Mouse (Mus musculus) liver, embryonic 13.5 days (tissue): ENCODE data around the gene Tango6. TPM values are rescaled to one million over a fixed set of nuclear protein-coding genes. Genes with fewer than 3 reads are reported as not detected.

Experiments
- ATAC-seq: fragments of 200-750 bp; cut with Nextera tagmentation; 2 replicates; pipeline ENCODE4 v1.8.0; 2017; ENCODE audit warnings: low read depth, mild to moderate bottlenecking, moderate number of reproducible peaks, moderate library complexity
- DNase-seq: peaks from one replicate; pipeline ENCODE4 v3.0.0; 2022
- H3K27ac ChIP-seq: fragments of 300-500 bp; sonication (generic); 2 replicates; pipeline ENCODE4 v1.5.1; 2015; ENCODE audit warnings: moderate library complexity, mild to moderate bottlenecking, inconsistent platforms
- H3K27me3 ChIP-seq: fragments of 300-500 bp; sonication (generic); 2 replicates; pipeline ENCODE4 v1.6.1; 2015; ENCODE audit warnings: mild to moderate bottlenecking, inconsistent platforms
- H3K36me3 ChIP-seq: fragments of 300-500 bp; sonication (generic); 2 replicates; pipeline ENCODE4 v1.6.1; 2015; ENCODE audit warnings: mild to moderate bottlenecking, inconsistent platforms
- H3K4me1 ChIP-seq: fragments of 300-500 bp; sonication (generic); replicated peaks from 2 replicates; pipeline ENCODE4 v1.6.1; 2015; ENCODE audit warnings: inconsistent platforms
- H3K4me2 ChIP-seq: fragments of 300-500 bp; sonication (generic); 2 replicates; pipeline ENCODE4 v1.6.1; 2015; ENCODE audit warnings: inconsistent platforms, mild to moderate bottlenecking, moderate library complexity
- H3K4me3 ChIP-seq: fragments of 300-500 bp; sonication (generic); replicated peaks from 2 replicates; pipeline ENCODE4 v1.5.1; 2015; ENCODE audit warnings: mild to moderate bottlenecking, inconsistent platforms
- H3K9ac ChIP-seq: fragments of 300-500 bp; sonication (generic); 2 replicates; pipeline ENCODE4 v1.6.1; 2015; ENCODE audit warnings: mild to moderate bottlenecking, inconsistent platforms
- H3K9me3 ChIP-seq: fragments of 300-500 bp; sonication (generic); replicated peaks from 2 replicates; pipeline ENCODE4 v1.6.1; 2016; ENCODE audit warnings: inconsistent platforms
- WGBS: fragments of 180-500 bp; shearing (Covaris S2); methylation state at CpG from one replicate; pipeline ENCODE4 v1.1.7; 2015; ENCODE audit not compliant: insufficient replicate concordance; 5-methylcytosine and 5-hydroxymethylcytosine counted together
- polyA plus RNA-seq: library from polyadenylated mRNA; unstranded; fragments of >200 nt; fragmentation: Nextera tagmentation; extraction: Ambion mirVana; gene quantifications from 2 replicates; pipeline ENCODE4 v1.2.1, GENCODE M21; 2015

The Tango6 gene
- 3.8 and 4.5 TPM in 2 replicates for polyA plus RNA-seq

GRCm38 (mm10) chr8:106682971-106683668, at the start of gene Tango6:
TSS of gene Tango6 (plus strand) at chr8:106683068.
- Histone ChIP-seq H3K36me3 (no peaks in the 10 kb centered on the region), H3K9me3 (no peaks in the 10 kb centered on the region), H3K4me3 (peak within 1 kb of the TSS; percentile 81), H3K4me2 (peak within 1 kb of the TSS; percentile 71), H3K9ac (peak within 1 kb of the TSS; percentile 80), H3K27ac (peak within 1 kb of the TSS; percentile 82), H3K27me3 (no peaks in the 10 kb centered on the region), H3K4me1 (peaks cover 18% of the 10 kb centered on the region)
- ATAC-seq (peak; percentile 92), DNase-seq (peak; percentile 74)
- WGBS: 1% methylated on average over 49 of the region's 50 CpGs

DNA sequence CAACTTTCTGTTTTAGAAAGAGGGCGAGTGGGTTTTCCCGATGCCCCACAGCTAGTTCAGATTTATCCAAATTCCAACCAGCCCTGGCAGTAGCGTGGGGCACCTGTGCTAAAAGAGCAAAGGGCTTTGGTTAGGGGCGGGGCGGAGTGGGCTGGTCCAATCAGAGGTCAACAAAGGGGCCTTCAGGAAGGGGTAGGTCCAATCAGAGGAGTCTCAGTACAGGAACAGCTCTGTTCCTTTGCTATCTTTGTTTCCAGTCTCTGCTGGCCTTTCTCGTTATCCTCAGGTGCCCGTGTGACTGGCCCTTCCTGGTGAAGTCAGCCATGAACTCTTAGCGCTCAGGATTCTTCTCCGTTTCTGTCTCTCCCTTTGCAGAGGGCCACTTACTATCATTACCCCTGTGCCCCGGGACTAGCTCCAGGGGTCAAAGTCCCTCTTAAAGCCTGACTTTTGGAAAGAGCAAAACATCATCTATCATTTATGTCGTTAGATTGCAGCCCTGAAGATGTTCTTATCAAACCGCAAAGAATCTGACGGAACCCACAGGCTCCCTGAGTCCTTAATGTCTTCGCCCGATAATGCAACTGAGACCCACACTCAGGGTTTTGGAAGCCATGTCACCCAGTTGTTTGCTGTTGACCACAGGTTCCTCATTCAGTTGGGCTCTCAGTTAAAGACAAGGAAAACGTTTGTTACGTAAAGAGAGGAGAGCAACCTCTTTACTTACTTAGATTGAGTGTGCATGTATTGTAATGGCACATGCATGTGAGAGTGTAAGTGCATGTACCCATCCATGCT, 49.3 kb upstream of the Tango6 start:
- Histone ChIP-seq H3K4me1 (peaks cover 34% of the 10 kb centered on the region), H3K4me3 (no peak overlapping the region), H3K36me3 (no peaks in the 10 kb centered on the region), H3K9ac (no peak overlapping the region), H3K4me2 (peak overlapping the region; percentile 36; the same call in 1 of the 2 replicates), H3K27ac (no peak overlapping the region), H3K27me3 (no peaks in the 10 kb centered on the region), H3K9me3 (no peaks in the 10 kb centered on the region)
- 32% methylated on average over 17 of the region's 17 CpGs for WGBS
- DNase-seq (no peak), ATAC-seq (peak; percentile 79)

DNA sequence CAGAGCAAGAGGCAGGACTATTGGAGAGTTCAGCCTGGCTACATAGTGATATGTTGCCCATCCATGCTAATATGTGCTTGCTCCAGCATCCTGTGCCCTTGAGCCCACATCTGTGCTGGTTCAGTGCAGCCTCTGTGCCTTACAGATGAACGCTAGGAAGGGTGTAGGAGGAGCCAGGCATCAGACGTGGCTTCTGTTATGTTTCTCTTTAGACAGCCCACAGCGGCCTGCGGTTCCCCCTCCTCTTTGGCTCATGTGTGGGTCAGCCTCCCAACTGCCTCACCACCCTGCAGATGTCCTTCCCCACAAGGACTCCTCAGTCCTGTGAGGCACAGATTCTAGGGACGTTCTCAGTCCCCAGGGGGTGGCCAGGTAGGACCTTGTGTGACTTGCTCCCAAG, 47.6 kb upstream of the Tango6 start:
- Histone ChIP-seq H3K27me3 (no peaks in the 10 kb centered on the region), H3K4me3 (no peak overlapping the region), H3K4me1 (peaks cover 34% of the 10 kb centered on the region), H3K36me3 (no peaks in the 10 kb centered on the region), H3K27ac (no peak overlapping the region), H3K4me2 (no peak overlapping the region), H3K9ac (no peak overlapping the region), H3K9me3 (no peaks in the 10 kb centered on the region)
- no peak for ATAC-seq
- 33% methylated on average over 5 of the region's 5 CpGs for WGBS
- no peak for DNase-seq

DNA sequence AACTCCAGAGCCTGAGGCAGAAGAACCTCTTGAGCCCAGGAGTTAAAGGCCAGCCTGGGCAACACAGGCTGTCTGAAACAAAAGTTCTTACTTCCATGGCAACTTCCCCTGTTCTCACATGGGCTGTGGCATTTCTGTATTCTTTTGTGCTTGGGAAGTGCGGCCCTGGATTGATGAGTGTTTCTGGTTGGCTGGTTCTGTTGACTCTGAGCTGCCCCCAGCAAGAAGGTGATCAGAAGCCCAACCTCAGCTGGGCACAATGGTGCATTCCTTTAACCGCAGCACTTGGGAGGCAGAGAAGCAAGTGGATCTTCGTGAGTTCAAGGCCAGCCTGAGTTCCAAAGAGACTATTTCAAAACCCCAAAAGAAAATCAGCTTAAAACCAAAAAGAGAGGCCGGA, 45.4 kb upstream of the Tango6 start:
- ATAC-seq: no peak

GRCm38 (mm10) chr8:106638768-106639295, 44.0 kb upstream of the Tango6 start:
- no peak for ATAC-seq
- no peak overlapping the region for H3K4me2 ChIP-seq
- no peak for DNase-seq

More for the DNA sequence above, 45.4 kb upstream of the Tango6 start:
- peaks cover 34% of the 10 kb centered on the region for H3K4me1 ChIP-seq
- DNase-seq: no peak
- H3K9ac ChIP-seq: no peak overlapping the region
- no peaks in the 10 kb centered on the region for H3K36me3 ChIP-seq
- WGBS: 67% methylated on average over 4 of the region's 4 CpGs
- H3K4me3 ChIP-seq: no peak overlapping the region
- H3K27ac ChIP-seq: no peak overlapping the region
- H3K4me2 ChIP-seq: no peak overlapping the region
- H3K9me3 ChIP-seq: no peaks in the 10 kb centered on the region
- no peaks in the 10 kb centered on the region for H3K27me3 ChIP-seq

DNA sequence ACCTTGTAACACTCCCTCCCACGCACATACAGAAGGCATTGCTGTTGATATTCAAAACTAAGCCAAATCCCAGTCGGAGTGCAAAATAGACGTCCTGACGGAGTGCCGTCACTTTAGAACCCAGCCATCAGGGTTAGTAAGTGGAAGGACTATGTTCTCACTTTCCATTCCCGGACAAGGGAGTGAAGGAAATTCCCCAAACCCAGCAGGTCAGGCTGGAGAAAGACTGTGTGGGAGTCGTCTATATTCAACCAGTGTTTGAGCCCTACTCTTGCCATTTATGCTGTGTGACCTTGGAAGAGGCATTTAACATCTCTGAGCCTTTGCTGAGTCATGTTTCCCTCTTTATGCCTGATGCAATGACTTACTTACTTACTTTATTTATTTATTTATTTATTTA, 42.7 kb upstream of the Tango6 start:
- Histone ChIP-seq H3K27ac (no peak overlapping the region), H3K9ac (no peak overlapping the region), H3K27me3 (no peaks in the 10 kb centered on the region), H3K36me3 (no peaks in the 10 kb centered on the region), H3K4me2 (no peak overlapping the region), H3K4me1 (peaks cover 16% of the 10 kb centered on the region), H3K9me3 (no peaks in the 10 kb centered on the region), H3K4me3 (no peak overlapping the region)
- 73% methylated on average over 7 of the region's 7 CpGs for WGBS
- DNase-seq (no peak), ATAC-seq (no peak)

More at GRCm38 (mm10) chr8:106638768-106639295, 44.0 kb upstream of the Tango6 start:
- Histone ChIP-seq H3K36me3 (no peaks in the 10 kb centered on the region), H3K27me3 (no peaks in the 10 kb centered on the region), H3K9ac (no peak overlapping the region), H3K4me1 (peaks cover 23% of the 10 kb centered on the region), H3K4me3 (no peak overlapping the region), H3K27ac (no peak overlapping the region), H3K9me3 (no peaks in the 10 kb centered on the region)
- WGBS: 74% methylated on average over 7 of the region's 7 CpGs

GRCm38 (mm10) chr8:106640921-106641320, 41.9 kb upstream of the Tango6 start:
- no peaks in the 10 kb centered on the region for H3K27me3 ChIP-seq
- H3K4me3 ChIP-seq: no peak overlapping the region
- 64% methylated on average over 5 of the region's 5 CpGs for WGBS
- no peak overlapping the region for H3K4me2 ChIP-seq
- DNase-seq (no peak), ATAC-seq (no peak)
- H3K4me1 ChIP-seq: peaks cover 9% of the 10 kb centered on the region
- no peaks in the 10 kb centered on the region for H3K36me3 ChIP-seq
- H3K9me3 ChIP-seq: no peaks in the 10 kb centered on the region
- H3K9ac ChIP-seq: no peak overlapping the region
- peak overlapping the region; percentile 18; the same call in 1 of the 2 replicates for H3K27ac ChIP-seq

GRCm38 (mm10) chr8:106642172-106642571, 40.7 kb upstream of the Tango6 start:
- H3K27ac ChIP-seq: no peak overlapping the region
- no peak overlapping the region for H3K4me2 ChIP-seq
- DNase-seq (no peak), ATAC-seq (peak; percentile 45; the same call in 1 of the 2 replicates)
- H3K4me1 ChIP-seq: peaks cover 9% of the 10 kb centered on the region
- 40% methylated on average over 2 of the region's 2 CpGs for WGBS
- no peak overlapping the region for H3K4me3 ChIP-seq
- H3K27me3 ChIP-seq: no peaks in the 10 kb centered on the region
- no peaks in the 10 kb centered on the region for H3K9me3 ChIP-seq
- no peaks in the 10 kb centered on the region for H3K36me3 ChIP-seq
- H3K9ac ChIP-seq: no peak overlapping the region

GRCm38 (mm10) chr8:106643100-106643499, 39.8 kb upstream of the Tango6 start:
- DNase-seq (no peak), ATAC-seq (no peak)
- Histone ChIP-seq H3K9ac (no peak overlapping the region), H3K4me2 (no peak overlapping the region), H3K9me3 (no peaks in the 10 kb centered on the region), H3K36me3 (no peaks in the 10 kb centered on the region), H3K4me1 (peaks cover 9% of the 10 kb centered on the region), H3K4me3 (no peak overlapping the region), H3K27me3 (no peaks in the 10 kb centered on the region), H3K27ac (no peak overlapping the region)
- 41% methylated on average over 4 of the region's 4 CpGs for WGBS

- peaks cover 9% of the 10 kb centered on the region for H3K4me1 ChIP-seq
- 56% methylated on average over 3 of the region's 3 CpGs for WGBS
- H3K4me2 ChIP-seq: no peak overlapping the region
- H3K4me3 ChIP-seq: no peak overlapping the region
- no peak overlapping the region for H3K9ac ChIP-seq
- H3K9me3 ChIP-seq: no peaks in the 10 kb centered on the region
- no peak for ATAC-seq
- H3K36me3 ChIP-seq: no peaks in the 10 kb centered on the region
- DNase-seq: no peak
- H3K27ac ChIP-seq: no peak overlapping the region
- no peaks in the 10 kb centered on the region for H3K27me3 ChIP-seq
Measured at GRCm38 (mm10) chr8:106644957-106645356, 37.9 kb upstream of the Tango6 start.

DNA sequence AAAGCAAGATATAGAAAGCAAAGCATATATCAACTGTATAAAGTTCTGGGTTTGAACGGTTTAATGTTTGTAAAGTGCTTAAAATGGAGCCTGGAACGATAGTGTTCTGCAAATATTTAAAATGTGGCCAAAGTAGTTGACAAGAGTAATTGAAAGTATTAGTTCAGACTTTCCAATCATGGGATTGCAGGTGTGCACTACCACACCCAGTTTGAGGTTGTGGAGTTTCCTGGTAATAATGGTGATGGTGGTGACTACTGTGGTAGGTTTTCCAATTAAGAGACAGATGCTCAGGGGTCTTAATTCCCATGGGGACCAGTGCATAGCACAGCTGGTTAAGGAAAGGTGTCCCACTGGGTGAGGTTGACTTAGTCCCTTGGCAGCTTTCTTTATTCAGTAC, 36.7 kb upstream of the Tango6 start:
- WGBS: 60% methylated on average over 2 of the region's 2 CpGs
- H3K9ac ChIP-seq: no peak overlapping the region
- H3K9me3 ChIP-seq: no peaks in the 10 kb centered on the region
- H3K4me2 ChIP-seq: no peak overlapping the region
- H3K27ac ChIP-seq: no peak overlapping the region
- H3K27me3 ChIP-seq: no peaks in the 10 kb centered on the region
- no peaks in the 10 kb centered on the region for H3K36me3 ChIP-seq
- DNase-seq (no peak), ATAC-seq (no peak)
- peaks cover 9% of the 10 kb centered on the region for H3K4me1 ChIP-seq
- H3K4me3 ChIP-seq: no peak overlapping the region
